Mouse (Mus musculus): Measurements from ENCODE around the gene Rprd2.

DNA sequence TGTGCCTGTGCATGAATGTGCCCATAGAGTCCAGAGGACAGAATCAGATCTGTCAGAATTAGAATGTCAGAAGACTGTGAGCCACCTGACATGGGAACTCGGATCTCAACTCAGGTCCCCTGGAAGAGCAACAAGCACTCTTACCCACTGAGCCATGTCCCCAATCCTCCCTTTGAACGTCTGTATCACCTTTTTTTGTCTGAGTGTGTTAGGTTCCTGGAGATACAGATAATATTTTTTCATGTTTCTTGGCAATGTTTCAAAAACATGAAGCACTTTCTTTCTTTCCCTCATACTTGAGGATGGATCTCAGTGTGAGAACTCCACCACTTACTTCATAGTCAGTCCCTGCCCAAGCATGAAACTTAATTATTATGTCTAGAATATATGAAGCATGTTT lies 10.3 kb downstream of the Rprd2 start:
- no peak for TF ChIP-seq CTCF (IDR thresholded peaks at IDR 0.05; ENCODE audit: extremely low read depth, insufficient read depth, low read length)
- TF ChIP-seq POLR2A (IDR thresholded peaks at IDR 0.05; ENCODE audit: extremely low read depth, insufficient read depth, low read length), result no peak
